Mouse (Mus musculus): ENCODE results near the gene Tbc1d5.
"Not testable (repeated sequence)": the region's sequence is repeated elsewhere in the genome, so short reads cannot be mapped to it uniquely, and the experiment has no call there.

Gene Tbc1d5

DNA sequence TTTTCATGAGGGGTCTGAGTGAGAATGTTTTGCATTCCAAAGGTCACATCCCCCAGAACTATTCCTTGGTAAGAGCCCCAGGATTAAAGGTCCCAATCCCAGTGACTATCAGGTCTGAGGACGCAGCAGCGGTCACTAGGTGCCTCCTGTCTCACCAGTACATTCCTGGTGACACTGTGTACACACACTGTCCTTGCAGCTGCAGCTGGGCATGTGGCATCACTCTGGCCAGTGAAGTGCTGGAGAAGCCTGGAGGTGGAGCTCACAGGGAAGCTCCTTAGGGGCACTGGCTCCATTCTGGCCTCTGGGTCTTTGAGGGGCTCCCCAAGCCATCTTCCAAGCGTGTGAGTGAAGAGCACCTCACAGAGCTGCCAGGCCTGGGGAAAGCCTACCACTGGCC lies 427.2 kb downstream of the Tbc1d5 start:
- no peak for DNase-seq (ENCODE audit: low read depth, low spot score)

DNA sequence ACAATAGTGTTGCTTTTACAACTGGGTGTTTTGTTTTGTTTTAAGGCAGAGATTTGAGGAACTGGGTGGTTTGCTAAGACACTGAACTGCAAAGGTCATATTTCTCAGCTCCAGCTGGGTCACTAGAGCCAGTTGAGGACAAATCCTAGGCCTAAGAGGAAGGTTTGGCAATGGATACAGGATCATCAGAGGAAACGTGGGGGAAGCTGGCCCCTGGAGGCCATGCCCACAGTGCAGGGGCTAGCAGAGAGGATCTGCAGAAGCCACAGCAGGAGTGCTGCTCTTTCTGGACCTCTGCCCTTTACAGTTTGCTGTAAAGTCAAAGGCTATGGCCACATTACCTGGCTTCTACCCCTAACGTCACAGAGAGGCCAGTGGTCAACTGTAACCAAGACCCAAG lies 428.3 kb downstream of the Tbc1d5 start:
- no peak for DNase-seq (ENCODE audit: low read depth, low spot score)

DNA sequence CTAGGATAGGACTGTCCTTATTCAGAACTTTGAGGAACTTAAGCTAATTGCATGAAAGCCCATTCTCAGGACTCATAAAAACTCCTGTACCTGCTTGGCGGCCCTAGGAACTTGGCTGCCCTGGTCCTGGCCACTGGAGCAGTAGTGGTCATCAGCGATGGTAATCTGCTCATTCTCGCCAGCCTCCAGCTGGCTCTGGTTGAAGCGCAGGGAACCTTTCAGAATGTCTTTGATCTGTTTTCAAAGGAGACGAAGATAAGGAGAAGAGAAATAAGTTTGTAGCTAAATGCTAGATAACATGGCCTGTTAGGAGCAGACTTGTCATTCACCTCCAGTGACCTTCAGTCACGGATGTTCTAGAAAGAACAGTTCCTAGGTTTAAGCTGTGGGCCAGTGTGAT lies 437.8 kb downstream of the Tbc1d5 start:
- no peak for DNase-seq (ENCODE audit: low read depth, low spot score)

DNA sequence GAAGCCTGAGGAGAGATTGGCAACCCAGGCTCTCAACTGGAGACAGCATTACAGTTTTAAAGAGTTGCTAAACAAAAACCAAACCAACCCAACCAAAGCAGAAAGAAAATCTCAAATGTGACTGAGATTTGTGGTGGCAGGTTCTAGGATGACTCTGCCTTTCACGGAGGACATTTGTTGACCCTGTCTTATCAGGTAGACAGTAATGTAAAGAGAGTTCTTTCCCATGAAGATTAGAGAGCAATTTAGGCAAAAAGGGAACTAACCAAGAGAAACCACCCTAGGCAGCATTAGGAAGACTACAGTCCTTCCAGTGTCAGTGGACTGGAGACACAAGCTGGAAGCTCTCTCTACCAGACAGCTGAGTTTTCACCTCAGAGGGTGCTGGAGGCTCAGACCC lies 438.3 kb downstream of the Tbc1d5 start:
- no peak for DNase-seq (ENCODE audit: low read depth, low spot score)

DNA sequence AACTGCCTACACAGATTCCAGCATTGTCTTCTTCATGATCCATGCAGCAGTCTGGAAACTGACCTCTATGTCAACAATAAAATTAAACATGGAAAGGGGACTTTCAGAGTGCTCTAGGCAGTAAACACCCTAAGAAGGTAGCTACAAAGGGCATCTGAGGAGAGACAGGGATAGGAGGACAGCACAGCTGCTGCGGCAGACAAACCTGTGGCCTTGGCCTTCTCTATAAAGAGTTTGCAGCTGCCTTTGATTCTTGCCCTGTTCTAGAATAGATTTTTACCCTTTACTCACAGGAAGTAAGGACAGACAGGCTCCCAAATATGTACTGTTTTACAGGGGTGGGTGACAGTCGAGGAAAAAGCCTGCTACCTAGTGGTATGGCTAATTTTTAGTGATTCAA lies 440.7 kb downstream of the Tbc1d5 start:
- DNase-seq (ENCODE audit: low read depth, low spot score) = no peak

DNA sequence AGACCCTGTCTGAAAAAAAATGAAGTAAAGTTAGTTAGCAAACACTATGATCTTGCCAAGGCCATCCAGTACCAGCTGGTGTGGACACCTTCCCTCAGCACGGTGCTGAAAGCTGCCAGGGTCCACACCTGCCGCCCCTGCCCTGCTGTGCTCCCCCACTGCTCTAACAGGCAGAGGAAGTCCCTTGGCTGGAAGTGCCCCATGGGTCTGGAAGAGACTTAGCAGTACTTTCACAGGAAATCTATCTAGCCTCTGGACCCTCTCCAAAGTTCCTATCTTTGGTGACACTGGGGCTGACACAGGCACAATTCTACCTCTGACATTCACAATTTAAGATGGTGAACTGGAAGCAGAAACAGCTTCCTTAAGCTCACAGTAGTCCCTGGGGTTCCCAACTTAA lies 442.1 kb downstream of the Tbc1d5 start:
- DNase-seq (ENCODE audit: low read depth, low spot score) = no peak

DNA sequence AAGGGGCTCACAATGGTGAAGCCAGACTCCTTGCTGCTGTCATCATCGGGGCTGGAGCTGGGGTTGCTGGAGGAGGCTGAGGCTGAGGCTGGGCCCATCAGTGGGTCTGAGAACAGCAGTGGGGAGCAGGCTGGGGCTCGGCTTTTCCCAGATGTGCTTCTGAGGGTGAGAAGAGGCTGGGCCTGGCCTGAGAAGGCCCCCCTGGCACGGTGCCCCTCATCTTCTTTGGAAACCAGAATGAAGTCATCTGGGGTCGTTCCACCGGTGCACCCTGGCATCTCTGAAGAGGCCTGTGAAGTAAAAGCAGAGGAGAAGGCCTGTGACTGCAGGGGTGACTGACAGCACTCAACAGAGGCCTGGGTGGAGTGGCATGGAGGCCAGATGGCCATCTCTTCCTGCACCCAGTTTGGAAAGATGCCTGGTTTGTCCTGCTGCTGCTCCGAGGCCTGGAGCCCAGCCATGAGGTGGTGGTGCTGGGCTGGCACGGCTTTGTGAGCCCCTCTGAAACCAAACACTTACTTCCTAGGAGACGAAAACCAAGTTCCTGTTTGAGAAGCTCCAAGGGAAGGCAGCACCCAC lies 443.1 kb downstream of the Tbc1d5 start:
- DNase-seq (ENCODE audit: low read depth, low spot score) = no peak

DNA sequence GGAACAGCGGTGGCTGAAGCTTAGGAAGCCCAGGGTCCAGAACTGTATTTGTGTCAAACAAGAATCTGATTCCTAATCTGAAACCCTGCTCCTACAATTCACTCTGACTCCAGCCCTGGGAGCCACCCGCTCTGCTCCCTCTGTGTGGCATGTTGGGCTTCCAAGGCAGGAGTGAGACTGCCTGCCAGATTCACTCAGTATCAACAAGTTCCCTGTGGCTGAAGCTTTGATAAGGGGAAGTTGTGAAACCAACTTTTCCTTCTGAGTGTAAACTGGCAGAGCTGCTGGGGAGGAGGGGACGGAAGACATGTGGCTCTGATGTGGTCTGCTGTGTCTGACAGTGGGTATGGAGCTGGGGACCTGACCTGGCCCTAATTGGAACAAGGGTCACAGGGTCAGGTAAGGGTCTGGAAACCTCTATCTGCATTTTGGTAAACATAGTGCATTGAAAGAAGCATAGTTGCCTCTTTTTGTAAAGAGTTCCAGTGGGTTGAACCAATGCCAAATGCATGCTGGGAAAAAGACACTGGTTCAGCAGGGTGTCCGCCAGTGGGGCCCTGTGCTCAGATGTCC lies 443.7 kb downstream of the Tbc1d5 start:
- DNase-seq (ENCODE audit: low read depth, low spot score) = no peak

DNA sequence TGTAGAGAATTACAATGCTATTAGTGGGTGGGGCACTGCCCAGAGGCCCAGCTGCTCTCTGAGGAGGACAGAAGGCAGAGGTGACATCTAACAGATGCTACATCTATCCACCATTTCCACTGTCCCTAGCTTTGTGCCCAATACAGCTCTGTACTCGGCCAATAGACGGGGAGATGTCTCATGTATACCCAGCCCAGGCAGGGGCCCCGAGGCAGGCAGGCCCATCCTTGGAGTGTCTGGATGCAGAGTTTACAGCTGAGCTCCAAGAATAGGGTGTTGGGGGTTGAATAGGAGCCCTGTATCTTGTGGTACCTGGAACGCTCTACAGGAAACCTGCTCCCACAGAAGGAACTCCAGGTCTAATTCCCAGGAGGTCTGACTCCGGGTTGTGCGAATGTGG lies 444.4 kb downstream of the Tbc1d5 start:
- no peak for DNase-seq (ENCODE audit: low read depth, low spot score)

DNA sequence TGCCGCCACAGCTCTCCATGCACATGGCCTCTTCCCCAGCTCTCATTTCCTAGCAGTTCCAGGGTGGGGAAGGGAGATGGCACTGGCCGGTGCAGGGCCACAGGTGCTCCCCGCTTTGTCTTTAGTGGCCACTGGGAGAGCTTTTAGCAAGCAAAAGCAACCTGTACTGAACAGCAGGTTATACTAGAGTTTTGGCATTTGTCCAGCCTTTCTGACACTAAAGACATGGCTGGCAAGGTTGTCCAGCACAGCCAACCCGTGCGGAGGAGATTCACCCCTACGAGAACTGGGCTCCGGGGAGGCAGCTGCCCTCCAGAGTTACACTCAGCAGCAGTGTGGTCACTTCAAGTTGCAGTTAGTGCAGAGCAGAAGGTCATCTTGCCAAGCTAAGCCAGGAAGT lies 445.8 kb downstream of the Tbc1d5 start:
- no peak for DNase-seq (ENCODE audit: low read depth, low spot score)

DNA sequence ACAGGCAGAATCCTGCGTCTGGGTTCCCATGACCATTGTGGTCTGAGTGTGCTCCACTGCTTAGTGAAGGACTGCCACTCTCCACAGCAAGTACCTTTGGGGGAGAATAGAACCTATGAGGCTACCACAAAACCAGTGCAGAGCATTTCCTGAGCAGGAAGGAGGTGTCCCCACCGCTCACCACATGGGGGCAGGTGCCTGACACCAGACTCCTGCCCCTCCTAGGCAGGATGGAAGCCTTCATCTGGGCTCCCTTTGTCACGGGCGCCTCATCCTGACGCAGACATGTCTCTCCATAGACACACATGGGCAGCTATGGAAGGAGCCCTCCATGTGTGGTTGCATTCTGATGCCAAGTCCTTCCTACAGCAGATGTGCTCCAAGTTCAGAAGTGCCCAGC lies 447.3 kb downstream of the Tbc1d5 start:
- DNase-seq (ENCODE audit: low read depth, low spot score) = no peak

DNA sequence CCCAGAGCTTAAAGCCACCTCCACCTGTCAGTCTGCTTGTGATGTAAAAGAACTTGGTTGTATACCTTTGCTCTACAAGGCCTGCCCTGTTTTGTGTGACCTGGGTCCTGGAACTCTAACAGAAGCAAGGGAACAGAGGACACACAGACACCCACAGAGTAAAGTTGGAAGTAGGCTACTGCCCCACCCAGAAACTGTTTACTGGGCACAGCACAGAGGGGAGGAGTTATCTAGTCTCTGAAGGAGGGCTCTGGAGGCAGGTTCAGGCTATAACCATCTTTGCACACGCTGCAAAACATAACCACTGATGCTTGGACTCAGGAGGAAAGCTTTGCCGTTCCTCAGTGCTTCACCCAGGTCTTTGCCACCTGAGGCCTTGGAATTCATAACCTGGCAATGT lies 448.3 kb downstream of the Tbc1d5 start:
- DNase-seq (ENCODE audit: low read depth, low spot score) = no peak

DNA sequence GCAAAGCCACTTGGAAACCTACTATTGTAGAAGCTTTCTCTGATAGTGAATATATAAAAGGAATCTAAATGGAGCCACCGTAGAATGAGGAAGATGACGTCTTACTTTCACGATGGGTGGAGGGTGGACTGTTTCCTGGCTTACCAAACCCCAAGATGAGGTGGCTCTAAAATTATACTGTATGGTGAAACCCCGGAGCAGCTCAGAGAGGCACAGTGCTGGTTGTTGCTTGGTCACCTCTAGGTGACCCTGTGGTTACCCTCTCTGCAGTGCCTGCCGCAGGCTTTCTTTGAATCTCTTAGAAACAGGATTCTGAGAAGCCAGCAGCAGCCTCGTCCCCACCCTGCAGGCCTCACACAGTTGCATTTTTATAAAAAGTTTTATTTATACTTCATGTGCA lies 449.6 kb downstream of the Tbc1d5 start:
- no peak for DNase-seq (ENCODE audit: low read depth, low spot score)

DNA sequence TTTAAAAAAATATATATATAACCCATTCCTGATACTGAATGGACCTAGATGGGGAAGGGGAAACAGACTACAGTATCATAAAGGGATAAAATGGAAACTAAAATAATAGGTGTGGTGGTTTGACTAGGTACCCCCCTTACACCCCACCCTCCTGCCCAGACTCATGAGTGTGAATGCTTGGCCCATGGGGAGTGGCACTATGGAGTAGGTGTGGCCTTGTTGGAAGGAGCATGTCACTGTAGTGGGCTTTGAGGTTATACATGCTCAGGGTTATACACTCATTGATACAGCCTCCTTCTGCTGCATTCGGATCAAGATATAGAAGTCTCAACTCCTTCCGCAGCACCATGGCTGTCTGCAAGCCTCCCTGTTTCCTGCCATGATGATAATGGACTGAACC lies 450.1 kb downstream of the Tbc1d5 start:
- DNase-seq (ENCODE audit: low read depth, low spot score) = no peak

DNA sequence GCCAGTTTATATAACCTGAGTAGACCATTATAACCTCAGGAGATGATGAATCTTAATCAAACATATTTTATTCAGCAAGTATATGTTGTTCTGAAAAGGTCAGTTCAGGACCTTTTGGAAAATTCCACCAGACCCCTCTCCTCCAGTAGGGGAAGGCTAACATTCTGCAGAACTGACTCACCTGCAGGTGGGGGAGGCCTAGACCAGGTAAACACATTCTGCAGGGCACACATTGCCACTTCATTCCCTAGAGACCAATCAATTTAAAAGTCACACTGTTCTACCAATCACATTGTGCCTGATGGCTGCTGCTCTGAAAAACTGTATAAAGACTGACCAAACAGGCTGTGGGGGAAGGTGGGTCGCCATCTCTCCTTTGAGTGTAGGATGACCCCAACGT lies 452.9 kb downstream of the Tbc1d5 start:
- no peak for DNase-seq (ENCODE audit: low read depth, low spot score)

DNA sequence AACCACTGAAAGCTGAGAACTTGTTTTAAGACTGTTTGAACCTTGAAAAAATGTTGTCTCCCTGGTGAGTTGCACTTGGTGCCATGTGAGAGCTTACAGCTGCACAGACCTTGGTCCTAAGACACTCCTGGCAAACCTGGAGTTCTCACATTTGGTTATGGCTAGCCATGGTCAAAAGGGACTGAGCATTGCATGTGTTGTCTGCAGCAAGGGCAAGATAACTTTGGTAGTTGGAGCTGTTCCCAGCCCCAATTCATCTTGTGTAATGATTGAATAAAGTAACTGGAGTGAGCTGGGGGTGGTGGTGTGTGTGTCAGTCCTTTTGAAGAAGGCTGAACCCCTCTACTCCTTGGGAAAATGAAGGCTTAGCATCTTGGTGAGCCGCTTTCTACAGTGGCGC lies 454.8 kb downstream of the Tbc1d5 start:
- DNase-seq (ENCODE audit: low read depth, low spot score) = no peak

DNA sequence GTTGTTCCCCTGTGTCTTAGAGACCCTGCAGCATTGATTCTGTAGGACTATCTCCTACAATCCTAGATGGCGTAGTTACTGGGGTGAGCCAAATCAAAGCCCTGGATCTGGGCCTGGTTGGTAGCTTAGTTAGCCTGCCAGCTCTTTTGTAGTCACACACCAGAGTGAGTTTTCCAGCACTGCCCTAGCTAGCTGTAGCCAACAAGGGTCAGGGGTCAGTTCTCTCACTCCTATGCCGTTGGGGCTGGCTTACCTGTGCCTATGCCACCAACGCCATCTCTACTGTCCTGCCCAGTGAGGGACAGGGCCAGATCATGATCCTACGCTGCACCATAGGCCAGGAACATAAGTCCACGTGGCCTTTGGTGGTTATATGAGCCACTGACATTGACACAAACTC lies 461.6 kb downstream of the Tbc1d5 start:
- DNase-seq (ENCODE audit: low read depth, low spot score) = no peak

DNA sequence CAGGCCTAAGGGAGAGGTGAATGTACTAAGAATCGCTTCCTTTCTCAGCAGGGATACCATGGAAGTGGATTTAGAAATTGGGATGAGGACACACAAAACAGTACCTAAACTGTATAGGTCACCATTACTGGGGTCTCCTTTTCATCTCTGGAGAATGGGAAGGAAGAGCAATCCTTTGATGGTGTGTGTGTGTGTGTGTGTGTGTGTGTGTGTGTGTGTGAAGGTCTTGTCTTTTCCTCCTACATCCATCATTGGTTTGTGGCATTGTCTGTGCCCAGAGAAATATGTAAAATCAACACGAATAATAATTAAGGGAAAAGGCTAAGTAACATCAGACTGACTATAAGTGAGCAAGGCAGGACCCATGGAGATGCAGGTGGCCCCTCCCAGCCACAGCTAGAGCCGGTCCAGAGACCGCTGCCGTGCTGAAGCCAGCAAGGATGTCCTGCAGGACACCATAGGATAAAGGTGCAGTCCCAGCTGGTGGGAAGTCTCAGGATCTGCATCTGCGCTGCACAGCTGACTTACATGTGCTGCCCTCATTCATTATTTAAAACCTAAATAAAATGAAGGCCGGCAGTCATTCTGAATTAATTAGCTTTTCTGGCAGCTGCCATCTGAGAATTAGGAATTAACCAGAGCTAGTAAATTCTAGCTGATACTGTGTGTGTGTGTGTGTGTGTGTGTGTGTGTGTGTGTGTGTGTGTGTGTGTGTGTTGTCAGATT lies 468.5 kb downstream of the Tbc1d5 start:
- DNase-seq (ENCODE audit: low read depth, low spot score) = no peak

DNA sequence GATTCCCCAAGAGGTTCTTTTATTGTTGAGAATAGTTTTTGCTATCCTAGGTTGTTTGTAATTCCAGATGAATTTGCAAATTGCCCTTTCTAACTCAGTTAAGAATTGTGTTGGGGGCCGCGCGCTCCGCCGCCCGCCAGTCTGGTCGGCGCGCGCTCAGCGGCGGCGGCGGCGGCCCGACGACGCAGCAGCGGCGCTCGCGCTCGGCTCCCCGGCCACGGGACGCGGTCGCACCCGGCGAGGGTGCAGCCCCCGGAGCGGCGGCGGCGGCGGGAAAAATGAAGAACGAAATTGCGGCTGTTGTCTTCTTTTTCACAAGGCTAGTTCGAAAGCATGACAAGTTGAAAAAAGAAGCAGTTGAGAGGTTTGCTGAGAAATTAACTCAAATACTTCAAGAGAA lies 480.7 kb downstream of the Tbc1d5 start:
- DNase-seq (ENCODE audit: low read depth, low spot score) = not testable (repeated sequence)

DNA sequence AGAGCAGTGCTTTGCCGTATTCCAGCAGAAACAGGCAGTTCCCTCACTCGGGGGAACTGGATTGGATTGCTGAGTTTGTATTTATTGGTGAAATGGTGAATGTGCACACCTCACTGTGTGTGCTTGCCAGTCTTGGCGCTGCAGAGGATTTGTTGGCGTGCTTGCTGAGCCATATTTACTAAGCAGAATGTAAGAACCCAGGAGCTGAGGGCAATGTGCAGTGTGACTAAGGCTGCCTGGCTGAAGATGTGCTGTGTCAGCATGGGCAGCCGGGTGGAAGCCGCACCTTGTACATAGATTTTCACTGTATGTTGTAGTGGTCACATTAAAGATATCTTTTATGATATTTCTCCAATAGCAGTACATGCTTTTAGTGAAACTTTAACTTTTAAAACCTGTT lies 491.0 kb downstream of the Tbc1d5 start:
- DNase-seq (ENCODE audit: low read depth, low spot score) = no peak

DNA sequence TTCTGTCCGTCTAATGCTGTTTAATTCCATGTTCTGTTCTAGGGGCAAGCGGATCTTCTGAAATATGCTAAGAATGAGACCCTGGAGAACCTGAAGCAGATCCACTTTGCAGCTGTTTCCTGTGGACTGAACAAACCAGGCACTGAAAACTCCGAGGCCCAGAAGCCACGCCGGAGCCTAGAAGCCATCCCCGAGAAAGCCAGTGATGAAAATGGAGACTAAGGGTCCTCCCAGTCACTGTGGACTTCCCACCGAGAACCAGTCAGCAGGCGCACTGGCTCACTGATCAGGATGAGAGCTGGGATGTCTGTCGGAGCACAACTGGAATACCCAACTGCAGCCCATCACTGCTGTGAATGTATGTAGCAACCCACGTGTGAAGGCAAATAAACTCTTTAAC lies 491.5 kb downstream of the Tbc1d5 start:
- DNase-seq (ENCODE audit: low read depth, low spot score) = no peak

DNA sequence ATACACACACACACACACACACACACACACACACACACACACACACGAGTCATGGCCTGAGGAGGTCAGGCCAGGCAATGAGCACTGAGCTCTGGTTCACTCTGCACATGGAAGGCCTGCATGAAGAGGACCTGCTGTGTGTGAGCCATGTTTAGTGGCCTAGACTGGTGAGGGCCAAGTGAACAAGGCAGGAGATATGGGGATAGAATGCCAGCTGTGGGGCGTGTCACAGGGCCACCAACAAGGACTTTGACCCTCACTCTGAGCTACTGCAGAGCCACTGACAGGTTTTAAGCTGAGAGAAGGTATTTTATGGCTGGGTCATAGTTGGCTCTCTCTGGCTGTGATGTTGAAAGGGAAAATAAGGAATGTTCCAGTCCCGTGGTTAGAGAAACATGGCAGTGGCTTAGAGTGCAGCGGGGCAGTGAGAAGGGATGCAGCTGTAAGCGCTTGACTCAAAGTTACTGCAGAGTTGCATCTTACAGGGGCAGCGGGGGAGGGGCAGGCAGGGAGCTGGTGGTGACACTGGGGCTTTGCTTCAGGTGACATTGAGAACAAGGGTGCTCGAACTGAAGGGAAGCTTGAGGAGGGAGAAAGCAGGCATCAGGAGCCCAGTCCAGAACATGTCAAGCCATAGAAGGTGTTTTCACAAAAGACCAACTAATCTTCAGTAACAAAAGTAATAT lies 494.0 kb downstream of the Tbc1d5 start:
- DNase-seq (ENCODE audit: low read depth, low spot score) = no peak
